Mouse (Mus musculus) embryonic stem cell, embryonic (primary cell): ENCODE measurements around the gene Naa11.

ENCODE experiments used
- CTCF ChIA-PET, 4 experiments: fragments of 300-600 bp in 2 of 4; fragments of 350-600 bp in 2 of 4; sonication (Branson Sonifier 250); formaldehyde crosslinking; loops; one replicate each; lab custom pipeline; 2022; ENCODE audit warnings: inconsistent platforms in 2 of 4; lab: Charles Lee
- POLR2A ChIA-PET, 4 experiments: fragments of 300-600 bp in 2 of 4; fragments of 350-600 bp in 2 of 4; sonication (Branson Sonifier 250); formaldehyde crosslinking; loops; one replicate each; lab custom pipeline; 2022; ENCODE audit warnings: antibody characterized with exemption in 4 of 4, inconsistent platforms in 1 of 4; lab: Charles Lee

Naa11 gene

DNA sequence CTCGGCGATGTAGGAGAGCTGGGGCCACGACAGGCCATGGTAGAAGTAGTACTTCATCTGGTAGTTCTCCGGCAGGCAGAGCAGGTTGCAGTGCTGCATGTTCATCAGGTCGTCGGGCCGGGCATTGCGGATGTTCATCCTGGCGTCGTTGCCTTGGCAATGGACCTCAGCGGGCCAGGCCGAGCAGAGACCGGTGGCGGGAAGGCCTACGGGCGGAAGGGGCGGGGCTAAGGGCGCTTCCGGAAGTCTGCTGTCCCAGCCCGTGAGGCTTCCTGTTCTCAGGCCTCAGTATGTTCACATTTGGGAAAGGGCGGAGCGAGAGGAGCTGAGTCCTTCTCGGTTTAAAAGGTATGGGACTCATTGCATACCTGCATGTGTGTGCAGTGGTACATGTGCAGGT, at the start of gene Naa11:
Gene Naa11, minus strand, starts transcription at position 220 of the 400 bp plus-strand sequence.
- CTCF ChIA-PET: no interaction called here
- POLR2A ChIA-PET: interaction anchor here in 3 of 4 experiments (0.6 to 2.8 kb wide), 23 partner anchors 9 to 1993 kb away, joined by 3 to 73 read pairs (median 4); no protein-coding TSS in a partner anchor

- ChIA-PET POLR2A (interaction anchor here in 1 of 4 experiments (1.2 kb wide), 2 partner anchors 8 to 12 kb away, joined by 3 read pairs; no protein-coding TSS in a partner anchor), CTCF (no interaction called here)
Measured at GRCm38 (mm10) chr5:97432512-97432911, 40.3 kb upstream of the Naa11 start.

GRCm38 (mm10) chr5:97429976-97430375, 37.8 kb upstream of the Naa11 start:
- CTCF ChIA-PET: no interaction called here
- POLR2A ChIA-PET: no interaction called here

DNA sequence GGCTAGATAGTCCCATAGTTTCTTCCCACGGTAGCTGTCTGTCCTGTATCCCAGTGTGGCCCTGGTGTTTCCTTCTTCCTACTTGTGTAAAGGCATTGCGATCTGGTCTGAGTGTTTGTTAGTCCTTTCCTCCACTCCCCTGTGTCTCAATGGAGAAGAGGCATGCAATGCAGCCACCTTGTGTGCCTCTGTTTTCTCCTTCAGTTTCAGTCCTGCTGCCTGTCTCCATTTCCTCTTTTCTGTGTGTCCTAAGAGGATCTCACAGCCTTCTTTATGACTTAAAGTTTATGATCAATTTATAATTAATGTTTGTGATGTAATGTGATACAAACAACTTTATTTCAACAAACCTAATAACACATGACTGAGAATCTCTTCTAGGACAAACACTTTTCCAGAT, 29.5 kb upstream of the Naa11 start:
- CTCF ChIA-PET: no interaction called here
- POLR2A ChIA-PET: no interaction called here

DNA sequence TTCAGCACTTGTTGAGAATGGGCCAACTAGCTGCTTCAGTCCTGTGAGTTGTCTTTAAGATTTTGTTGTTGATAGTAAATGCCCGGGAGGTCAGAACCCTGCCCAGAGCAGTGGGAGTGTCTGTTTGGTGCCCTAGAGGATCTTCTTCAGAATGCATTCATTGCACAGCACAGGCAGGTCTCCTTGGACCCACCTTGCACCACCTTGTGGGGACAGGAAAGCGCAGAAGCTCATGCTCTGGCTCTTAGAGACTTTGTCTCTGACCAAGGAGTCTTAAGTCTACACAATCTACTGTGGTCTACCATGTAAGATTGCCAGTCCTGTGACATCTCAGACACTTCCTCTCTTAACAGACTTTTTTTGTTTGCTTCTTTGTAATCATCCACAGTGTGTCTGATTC, 25.0 kb upstream of the Naa11 start:
- CTCF ChIA-PET: no interaction called here

DNA sequence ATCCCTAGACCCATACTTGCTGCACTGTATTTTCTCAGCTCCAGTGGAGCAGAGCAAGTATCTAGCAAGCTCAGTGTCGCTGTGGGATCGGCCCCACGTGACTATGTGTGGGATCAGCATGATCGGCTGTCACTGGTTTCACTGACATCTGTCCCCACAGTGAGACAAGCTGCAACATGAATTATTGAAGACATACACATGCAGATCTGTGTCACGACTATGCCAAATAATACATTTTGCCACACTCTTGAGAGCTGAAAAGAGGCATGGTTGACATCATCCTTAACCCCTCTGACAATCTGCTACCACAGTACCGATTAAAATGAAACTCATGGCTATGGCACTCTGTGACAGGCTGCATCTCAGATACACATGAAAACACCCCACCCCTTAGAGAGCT, 23.7 kb upstream of the Naa11 start:
- ChIA-PET POLR2A (interaction anchor here in 2 of 4 experiments (0.7 to 1.3 kb wide), 3 partner anchors 12 to 23 kb away, joined by 3 to 5 read pairs (median 4); partner anchors contain the start of gene Naa11 (in 1 of the 2)), CTCF (no interaction called here)

More for the DNA sequence above, 25.0 kb upstream of the Naa11 start:
- POLR2A ChIA-PET: interaction anchor here in 2 of 4 experiments (0.6 to 1.3 kb wide), 3 partner anchors 14 to 24 kb away, joined by 3 to 5 read pairs (median 4); no protein-coding TSS in a partner anchor

DNA sequence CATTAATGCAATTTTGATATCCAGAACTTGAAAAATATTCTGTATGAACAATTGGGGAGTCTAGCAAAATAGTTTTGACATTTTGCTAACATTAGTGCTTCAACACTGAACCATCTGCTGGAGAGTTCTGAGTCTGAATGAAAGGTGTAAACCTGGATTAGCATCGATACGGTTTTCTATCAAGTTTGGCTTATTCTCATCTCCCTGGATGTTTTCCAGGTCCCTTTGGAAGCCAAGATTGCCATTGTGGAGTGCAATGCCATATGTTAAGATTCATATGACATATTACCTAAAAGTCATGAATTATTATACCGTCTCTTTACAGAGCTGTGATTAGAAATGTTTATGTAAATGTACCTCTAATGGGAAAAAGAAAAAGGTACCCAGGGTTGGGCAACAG, 21.5 kb upstream of the Naa11 start:
- ChIA-PET CTCF (no interaction called here), POLR2A (interaction anchor here in 1 of 4 experiments (1.6 to 1.7 kb wide), 2 partner anchors 10 to 21 kb away, joined by 4 to 12 read pairs; partner anchors contain the start of gene Naa11)

GRCm38 (mm10) chr5:97410190-97410589, 18.0 kb upstream of the Naa11 start:
- CTCF ChIA-PET: no interaction called here
- POLR2A ChIA-PET: interaction anchor here in 1 of 4 experiments (0.9 to 1.2 kb wide), 2 partner anchors 10 kb away, joined by 5 read pairs; no protein-coding TSS in a partner anchor

GRCm38 (mm10) chr5:97409234-97409704, 17.1 kb upstream of the Naa11 start:
- ChIA-PET CTCF (interaction anchor here in 1 of 4 experiments (0.6 kb wide), 1 partner anchor 295 kb away, joined by 8 read pairs; no protein-coding TSS in a partner anchor), POLR2A (interaction anchor here in 1 of 4 experiments (0.9 kb wide), 1 partner anchor 11 kb away, joined by 5 read pairs; no protein-coding TSS in a partner anchor)

DNA sequence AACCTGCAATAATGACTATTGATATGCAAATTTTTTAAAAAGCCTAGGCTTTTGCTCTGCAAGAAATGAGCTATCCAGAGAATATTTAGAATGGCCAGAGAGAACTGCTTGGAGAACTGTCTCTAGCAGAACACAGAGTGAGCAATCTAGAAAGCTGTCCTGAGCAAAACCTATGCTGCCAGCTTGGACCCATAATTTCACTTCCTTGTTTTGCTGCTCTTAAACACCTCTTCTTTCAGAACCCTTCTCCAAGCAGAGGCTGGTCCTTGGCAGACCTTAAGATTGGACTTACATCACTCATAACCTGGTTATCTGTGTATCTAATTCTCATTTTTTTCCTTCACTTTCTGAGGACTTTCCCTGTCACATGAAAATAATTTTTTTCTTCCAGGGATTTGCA, 8.9 kb upstream of the Naa11 start:
- POLR2A ChIA-PET: interaction anchor here in 3 of 4 experiments (0.7 to 5.0 kb wide), 10 partner anchors 9 to 530 kb away, joined by 3 to 73 read pairs (median 5); partner anchors contain the start of gene Naa11 (in 2 of the 3)
- CTCF ChIA-PET: no interaction called here

GRCm38 (mm10) chr5:97397585-97397984, 5.4 kb upstream of the Naa11 start:
- ChIA-PET CTCF (no interaction called here), POLR2A (no interaction called here)

- POLR2A ChIA-PET: interaction anchor here in 2 of 4 experiments (1.1 to 2.5 kb wide), 3 partner anchors 13 to 16 kb away, joined by 4 to 7 read pairs (median 6); no protein-coding TSS in a partner anchor
Measured at GRCm38 (mm10) chr5:97387622-97388021, 4.6 kb downstream of the Naa11 start.

GRCm38 (mm10) chr5:97384399-97384798, 7.8 kb downstream of the Naa11 start:
- CTCF ChIA-PET: no interaction called here
- POLR2A ChIA-PET: interaction anchor here in 1 of 4 experiments (1.0 kb wide), 1 partner anchor 17 kb away, joined by 3 read pairs; no protein-coding TSS in a partner anchor

More at GRCm38 (mm10) chr5:97387622-97388021, 4.6 kb downstream of the Naa11 start:
- CTCF ChIA-PET: interaction anchor here in 1 of 4 experiments (0.5 kb wide), 1 partner anchor 650 kb away, joined by 6 read pairs; no protein-coding TSS in a partner anchor

DNA sequence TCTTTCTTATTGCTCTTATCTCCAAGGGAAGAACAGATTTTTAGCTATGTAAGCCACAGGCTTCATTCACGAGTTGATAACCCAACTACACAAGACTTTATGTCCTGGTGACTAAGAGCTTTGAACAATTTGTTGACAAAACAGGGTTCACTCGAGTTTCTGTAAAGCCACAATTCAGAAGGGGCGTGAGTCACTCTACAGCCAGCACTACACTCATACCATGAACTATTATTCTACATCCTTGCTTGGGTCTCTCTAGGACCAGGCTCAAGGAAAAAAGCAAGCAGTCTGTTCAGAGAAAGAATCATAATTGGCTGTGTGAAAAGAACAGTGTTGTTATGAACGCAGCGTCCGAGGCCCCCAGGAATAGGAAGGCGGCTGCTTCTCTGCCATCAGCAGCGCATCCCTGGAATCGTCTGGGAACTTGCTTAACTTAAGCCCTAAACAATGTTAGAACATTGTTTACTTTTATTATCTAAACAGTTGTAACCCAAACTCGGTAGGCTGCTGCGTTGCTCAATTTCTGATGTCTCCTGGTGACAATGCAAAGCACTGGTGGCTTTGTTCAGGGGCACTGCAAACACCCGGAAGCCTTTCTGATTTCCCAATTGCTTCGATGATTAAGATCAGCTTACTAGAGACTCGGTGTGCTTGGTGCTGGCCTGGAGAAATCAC, 9.5 kb downstream of the Naa11 start:
- POLR2A ChIA-PET: interaction anchor here in 2 of 4 experiments (0.6 to 1.1 kb wide), 3 partner anchors 9 to 188 kb away, joined by 3 to 4 read pairs (median 4); partner anchors contain the start of gene Naa11 (in 1 of the 2)
- CTCF ChIA-PET: no interaction called here

DNA sequence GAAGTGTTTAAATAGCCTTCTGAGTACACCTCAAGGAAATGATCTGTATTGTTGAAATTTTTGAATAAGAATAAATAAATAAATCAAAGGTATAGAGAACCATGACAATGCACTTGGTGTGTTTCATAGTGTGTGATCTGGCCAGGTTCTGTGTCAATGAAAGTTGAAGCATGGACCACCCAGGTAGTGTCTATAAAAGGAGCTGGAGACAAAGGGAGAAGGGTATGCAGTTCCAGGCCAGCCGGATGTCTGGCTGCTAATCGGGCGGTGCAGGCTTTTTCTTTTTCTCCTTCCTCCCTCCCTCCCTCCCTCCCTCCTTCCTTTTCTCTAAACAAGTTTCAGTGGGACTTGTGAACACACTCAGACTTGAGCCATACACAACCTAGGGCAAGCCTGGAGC, 12.2 kb downstream of the Naa11 start:
- ChIA-PET CTCF (no interaction called here), POLR2A (interaction anchor here in 2 of 4 experiments (0.5 to 1.2 kb wide), 4 partner anchors 12 to 157 kb away, joined by 3 to 5 read pairs (median 3); partner anchors contain the start of gene Naa11 (in 1 of the 2))

DNA sequence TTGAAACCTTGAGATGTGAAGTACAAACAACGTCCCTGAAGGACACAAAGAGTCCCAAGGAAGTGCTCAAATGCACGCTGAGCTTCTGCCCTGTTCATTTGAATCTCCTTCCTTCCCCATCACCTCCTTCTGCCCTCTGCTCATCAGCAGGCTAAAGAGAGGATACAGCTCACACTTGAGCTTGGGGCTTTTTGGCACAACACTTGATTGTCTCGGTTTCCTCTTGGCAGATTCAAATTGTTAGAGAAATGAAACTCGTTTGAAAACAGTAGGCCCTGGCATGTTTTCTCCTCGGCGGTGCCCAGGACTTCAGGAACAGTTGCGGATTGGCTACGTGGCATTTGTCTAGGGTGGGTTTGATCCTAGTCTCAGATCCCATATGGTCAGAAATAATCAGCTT, 27.4 kb downstream of the Naa11 start:
- CTCF ChIA-PET: interaction anchor here in 1 of 4 experiments (0.6 kb wide), 1 partner anchor 785 kb away, joined by 4 read pairs; no protein-coding TSS in a partner anchor
- POLR2A ChIA-PET: interaction anchor here in 3 of 4 experiments (0.6 to 2.4 kb wide), 3 partner anchors 10 to 139 kb away, joined by 3 to 8 read pairs (median 3); partner anchors contain the start of gene Naa11 (in 1 of the 3)

GRCm38 (mm10) chr5:97364252-97364651, 27.9 kb downstream of the Naa11 start:
- ChIA-PET POLR2A (interaction anchor here in 3 of 4 experiments (0.6 to 2.4 kb wide), 3 partner anchors 27 to 138 kb away, joined by 3 to 8 read pairs (median 3); partner anchors contain the start of gene Naa11 (in 1 of the 3)), CTCF (no interaction called here)

- POLR2A ChIA-PET: no interaction called here
- CTCF ChIA-PET: no interaction called here
Measured at GRCm38 (mm10) chr5:97362539-97362938, 29.6 kb downstream of the Naa11 start.

DNA sequence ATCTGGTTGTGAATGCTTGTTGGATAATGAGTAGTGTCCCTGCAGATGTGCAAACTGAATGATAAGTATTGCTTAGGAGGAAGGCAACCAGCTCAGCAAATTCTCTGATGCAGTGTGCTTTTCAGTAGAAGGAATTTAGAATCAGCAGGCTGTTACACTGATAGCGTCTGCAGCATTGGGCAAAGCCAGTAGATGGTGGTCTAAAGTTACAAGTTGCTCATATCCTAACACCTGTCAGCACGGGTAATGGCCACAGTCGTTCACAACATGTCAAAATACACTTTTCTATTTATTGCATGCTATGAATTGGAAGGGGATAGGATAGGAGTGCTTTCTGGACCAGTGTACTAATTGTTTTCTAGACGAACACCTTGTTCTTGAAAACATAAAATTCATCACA, 33.1 kb downstream of the Naa11 start:
- CTCF ChIA-PET: no interaction called here
- POLR2A ChIA-PET: no interaction called here
